Mouse (Mus musculus) monocyte, adult 5-6 weeks (primary cell): Measurements from ENCODE around the gene Exoc3l. TPM values are rescaled to one million over a fixed set of nuclear protein-coding genes. Genes with fewer than 3 reads are reported as not detected.

ENCODE experiments used
- ATAC-seq: fragments of 153-309, 156-312 bp; replicated peaks from 2 replicates; pipeline ENCODE4 v1.8.0; 2017; ENCODE audit warnings: mild to moderate bottlenecking; ENCODE audit not compliant: low TSS enrichment, insufficient number of reproducible peaks, severe bottlenecking, poor library complexity, low FRiP score
- total RNA-seq: library from RNA; stranded (forward); fragments of 200-1000, 200-491, 200-594 nt; gene quantifications from 3 replicates; pipeline ENCODE4 v1.2.3, GENCODE M21; 2017

Exoc3l gene
- total RNA-seq, 1 experiment from 2014 or later: not detected

DNA sequence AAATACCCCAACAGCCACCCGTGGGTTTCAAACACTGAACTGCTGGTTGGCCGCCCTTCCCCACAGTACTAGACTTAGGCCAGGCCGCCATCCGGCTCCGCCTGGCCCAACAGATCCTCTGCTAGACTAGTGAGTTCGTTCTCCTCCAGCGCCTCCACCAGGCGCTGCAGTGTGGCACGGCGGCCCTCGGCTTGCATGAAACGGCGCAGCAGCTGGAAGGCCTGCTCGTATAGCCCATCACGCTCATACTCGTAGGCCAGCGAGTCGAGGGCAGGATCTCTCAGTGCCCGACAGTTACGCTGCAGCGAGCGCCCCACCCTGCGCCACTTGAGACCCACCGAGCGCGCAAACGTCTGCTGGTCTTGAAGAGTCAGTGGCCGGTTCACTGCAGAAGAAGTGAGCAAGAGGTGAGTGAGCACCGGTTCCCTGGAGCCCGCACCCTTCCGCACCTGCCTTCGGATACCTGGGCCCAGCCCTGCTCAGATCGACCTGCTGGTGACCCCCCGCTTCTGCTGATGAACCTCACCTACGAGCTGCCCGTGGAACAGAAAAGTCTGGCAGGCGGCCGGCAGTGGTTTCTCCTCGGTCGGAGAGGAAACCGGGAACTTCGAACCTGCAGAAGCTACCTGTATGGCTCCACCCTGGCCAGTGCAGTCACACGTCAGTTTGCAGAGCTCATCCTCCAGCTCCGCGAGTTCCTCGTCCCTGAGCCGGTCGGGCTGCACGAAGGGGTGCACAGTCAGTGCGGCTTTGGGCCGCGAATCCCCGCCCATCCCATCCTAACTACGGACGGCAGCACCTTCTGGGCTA, 36.8 kb downstream of the Exoc3l start:
- 0 out of 2 replicates have a peak, but pooled peaks have one; percentile 7 for ATAC-seq

DNA sequence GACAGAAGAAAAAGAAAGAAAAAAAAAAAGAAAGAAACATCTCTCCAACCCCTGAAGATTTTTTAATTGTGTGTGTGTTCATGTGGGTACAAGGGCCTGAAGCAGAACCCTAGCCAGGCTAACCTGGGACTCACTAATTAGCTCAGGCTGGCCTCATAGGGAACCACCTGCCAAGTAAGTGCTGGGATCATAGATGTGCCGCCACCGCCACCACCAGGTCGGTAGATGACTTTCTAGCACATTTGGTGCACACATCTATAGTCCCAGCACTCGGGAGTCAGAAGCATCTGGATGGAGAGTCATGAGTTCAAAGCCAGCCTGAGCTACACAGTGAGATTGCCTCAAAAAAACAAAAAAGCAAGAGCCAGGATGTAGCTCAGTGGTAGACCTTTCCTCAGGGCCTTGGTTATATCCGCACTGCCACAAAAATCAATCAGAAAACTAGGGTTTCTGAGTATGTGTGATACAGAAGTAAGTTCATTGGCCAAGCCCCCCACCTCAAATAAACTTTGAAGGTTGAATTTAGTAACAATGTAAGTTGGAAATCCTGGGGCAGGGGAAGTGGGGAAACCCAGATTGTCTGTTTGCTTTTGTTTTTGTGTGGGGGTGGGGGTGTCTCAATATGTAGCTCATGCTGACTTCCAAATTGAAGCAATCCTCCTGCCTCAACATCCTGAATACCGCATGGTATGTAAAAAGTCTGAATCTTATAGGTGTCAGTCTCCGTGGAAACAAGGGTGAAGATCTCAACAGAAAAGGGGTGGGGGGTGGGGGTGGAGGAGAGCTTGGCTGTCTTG, 38.4 kb downstream of the Exoc3l start:
- ATAC-seq: no peak

DNA sequence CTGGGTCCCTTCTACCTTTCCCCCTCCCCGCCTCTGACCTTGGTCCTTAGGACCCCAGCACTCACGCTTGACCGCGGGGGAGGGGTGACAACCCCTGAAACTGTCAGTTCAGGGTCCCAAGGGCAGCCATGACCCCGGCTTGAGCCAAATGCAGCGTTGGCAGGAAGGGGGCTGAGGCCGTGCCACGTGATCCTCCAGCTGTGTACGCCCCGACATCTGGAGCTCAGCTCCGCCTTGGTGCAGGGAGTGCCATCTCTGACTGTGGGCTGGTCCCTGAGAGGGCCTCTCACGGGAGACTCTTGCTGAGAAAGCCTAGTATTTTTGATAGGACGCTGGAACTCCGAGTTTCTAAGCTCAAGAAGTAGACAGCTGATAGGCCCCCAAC, 40.9 kb downstream of the Exoc3l start, which contains the start of gene B3gnt9:
B3gnt9 (minus strand) TSS at position 188 of the 385 bp plus-strand sequence.
- ATAC-seq: no peak

DNA sequence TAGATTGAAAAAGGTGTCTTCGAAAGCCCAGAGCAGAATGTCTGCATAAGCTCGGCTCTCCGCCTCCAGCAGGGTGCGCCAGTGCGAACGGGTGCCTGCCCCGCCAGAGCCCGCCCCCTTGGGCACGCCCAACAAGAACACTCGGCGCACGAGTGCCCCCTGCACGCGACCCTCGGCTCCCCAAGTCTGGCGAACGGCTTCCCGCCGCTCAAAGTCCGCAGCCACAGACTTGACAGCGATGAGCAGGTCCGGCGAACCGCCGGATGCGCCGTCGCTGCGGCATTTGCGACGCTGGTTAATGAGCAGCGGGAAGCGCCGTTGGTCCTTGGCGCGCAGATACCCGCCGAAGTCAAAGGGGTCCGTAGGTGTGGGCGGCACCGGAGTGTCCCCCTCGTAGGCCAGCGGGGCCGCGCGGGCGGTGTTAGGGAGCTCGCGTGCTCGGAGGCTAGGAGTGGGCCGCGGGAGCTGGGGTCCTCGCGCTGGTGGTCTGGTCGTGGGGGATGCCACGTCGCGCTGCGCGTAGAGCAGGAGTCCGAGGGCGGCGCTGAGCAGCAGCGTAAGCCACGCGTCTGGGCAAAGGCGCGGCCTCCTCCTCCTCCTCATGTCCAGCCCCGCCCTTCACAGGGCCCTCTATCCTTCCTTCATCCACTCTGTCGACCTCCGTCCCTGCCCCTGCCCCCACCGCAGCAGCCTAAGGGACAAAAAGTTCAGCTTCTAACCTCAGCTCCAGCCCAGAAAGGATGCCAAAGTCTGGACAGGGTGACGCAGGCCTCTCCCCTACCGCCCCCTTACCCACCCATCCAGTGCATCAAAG, 41.5 kb downstream of the Exoc3l start:
- ATAC-seq: peak; percentile 44; the same call in 1 of the 2 replicates

DNA sequence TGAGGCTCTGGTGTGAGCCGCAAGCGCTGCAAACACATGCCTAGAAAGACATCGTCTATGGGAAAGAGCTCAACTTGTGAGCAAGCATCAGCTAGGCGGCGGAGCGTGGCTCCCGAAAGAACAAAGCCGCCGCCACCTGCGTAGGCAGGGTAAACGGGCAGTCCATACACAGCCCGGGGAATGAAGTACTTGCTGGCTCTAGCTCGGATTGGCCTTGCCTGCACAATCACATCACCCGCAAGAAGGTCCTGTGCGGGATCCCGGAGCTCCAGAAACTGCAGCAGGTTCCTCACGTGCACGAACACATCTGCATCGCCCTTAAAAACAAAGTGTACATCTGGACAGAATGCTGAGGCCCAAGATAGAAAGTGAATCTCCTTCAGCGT, 42.1 kb downstream of the Exoc3l start:
- no peak for ATAC-seq

DNA sequence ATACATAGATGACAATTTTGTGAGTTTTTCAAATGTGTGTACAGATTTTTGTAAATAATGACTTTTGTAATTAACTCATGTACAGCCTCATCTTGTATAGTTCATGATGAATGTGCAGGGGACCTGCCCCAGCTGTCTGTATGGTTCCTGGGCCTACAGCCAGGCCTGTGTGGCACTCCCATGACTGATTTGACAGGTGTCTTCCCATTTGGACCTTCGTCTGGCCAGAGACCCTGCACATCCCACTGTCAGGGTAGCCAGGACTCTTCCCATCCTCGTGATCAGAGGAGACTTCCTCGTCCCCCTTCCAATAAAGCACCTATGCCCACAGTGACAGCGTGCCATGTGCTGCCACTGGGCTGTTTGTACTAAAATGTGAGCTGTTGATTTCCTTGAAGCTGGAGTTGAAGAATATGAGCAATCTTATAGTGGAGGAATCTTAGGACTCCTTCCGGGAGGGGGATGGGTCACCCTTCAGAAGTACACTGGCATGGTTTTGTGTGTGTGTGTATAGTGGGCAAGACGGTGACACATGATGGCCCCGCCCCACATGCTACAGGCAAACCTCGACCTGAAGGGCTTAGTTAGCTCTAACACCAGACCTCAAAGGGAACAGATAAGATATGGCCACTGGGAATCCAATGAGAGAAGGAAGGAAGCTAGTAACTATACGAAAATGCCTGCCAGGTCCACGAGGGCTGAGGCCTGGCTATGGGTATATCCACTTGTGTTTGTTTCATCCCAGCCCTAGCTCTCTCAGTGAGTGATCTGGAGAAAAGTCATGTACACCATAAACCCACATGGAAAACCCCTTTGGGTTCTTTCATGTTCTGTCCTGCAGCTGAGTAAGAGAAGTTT, 43.0 kb downstream of the Exoc3l start:
- ATAC-seq: no peak

DNA sequence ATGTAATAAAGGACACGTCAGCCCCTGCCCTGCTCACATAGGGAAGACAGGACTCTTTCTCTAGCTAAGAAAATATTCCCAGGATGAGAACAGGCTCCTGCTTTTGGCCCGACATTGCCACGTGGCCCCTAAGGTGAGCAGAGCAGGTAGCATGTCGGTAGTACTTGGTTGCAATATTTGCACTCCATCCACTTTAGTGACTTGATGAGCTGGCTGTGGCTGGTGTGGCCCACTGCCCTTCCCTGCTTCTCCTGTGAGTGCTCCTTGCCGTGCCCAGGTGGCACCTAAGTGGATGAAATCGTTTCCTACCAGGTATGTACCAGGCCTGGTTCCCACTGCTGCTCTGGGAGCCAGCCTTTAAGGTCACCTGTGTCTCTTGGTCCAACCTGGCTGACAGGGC, 43.9 kb downstream of the Exoc3l start:
- no peak for ATAC-seq

DNA sequence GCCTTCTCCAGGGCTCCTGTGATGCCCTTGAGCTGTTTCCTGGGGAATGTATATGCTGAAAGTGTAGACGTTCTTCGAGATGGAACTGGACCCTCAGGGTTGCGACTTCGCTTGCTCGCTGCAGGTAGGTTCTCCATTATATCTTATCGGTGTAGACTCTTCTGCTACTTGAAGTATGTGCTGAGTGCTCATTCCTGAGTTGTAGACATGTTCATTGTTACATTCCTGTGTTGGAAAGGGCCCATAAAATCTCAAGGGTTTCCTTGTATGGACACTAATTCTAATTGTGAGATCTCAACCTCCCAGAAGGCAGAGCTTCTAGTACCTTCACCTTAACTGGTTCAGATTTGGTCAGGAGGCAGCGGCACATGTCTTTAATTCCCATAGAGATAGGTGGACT, 54.9 kb downstream of the Exoc3l start:
- no peak for ATAC-seq

Other genes with a start within 250 kb of the Exoc3l start
- gene Ces3a, start 247.5 kb downstream of the Exoc3l start, total RNA-seq: not detected in 3 replicates
- gene Ces3b, start 212.3 kb downstream of the Exoc3l start, total RNA-seq: not detected in 3 replicates
- gene Ces4a, start 164.3 kb downstream of the Exoc3l start, total RNA-seq: not detected in 3 replicates
- gene Cbfb, start 125.4 kb downstream of the Exoc3l start, total RNA-seq: 167 to 180 TPM (median 174 TPM) in 3 replicates
- gene D230025D16Rik, start 71.0 kb downstream of the Exoc3l start, total RNA-seq: 28.8 to 39.0 TPM (median 32.3 TPM) in 3 replicates
- gene B3gnt9, start 40.9 kb downstream of the Exoc3l start, total RNA-seq: 0.29 TPM in 1 of 3 replicates, not detected in the others
- 16.2 to 28.9 TPM (median 23.3 TPM) in 3 replicates for gene Tradd, start 31.5 kb downstream of the Exoc3l start, total RNA-seq
- 3.6 to 5.0 TPM in 2 of 3 replicates, not detected in the other for gene Fbxl8, start 31.5 kb downstream of the Exoc3l start, total RNA-seq
- gene Hsf4, start 26.3 kb downstream of the Exoc3l start, total RNA-seq: 0.96 to 2.5 TPM in 2 of 3 replicates, not detected in the other
- gene Nol3, start 20.0 kb downstream of the Exoc3l start, total RNA-seq: not detected in 3 replicates
- 0.64 to 1.3 TPM in 2 of 3 replicates, not detected in the other for gene 4931428F04Rik, start 6.2 kb downstream of the Exoc3l start, total RNA-seq
- 19.7 to 52.7 TPM (median 21.0 TPM) in 3 replicates for gene E2f4, start 1.6 kb upstream of the Exoc3l start, total RNA-seq
- gene Elmo3, start 9.5 kb upstream of the Exoc3l start, total RNA-seq: 0.21 to 2.5 TPM (median 1.3 TPM) in 3 replicates
- 1.3 to 2.8 TPM (median 1.7 TPM) in 3 replicates for gene Lrrc29, start 30.2 kb upstream of the Exoc3l start, total RNA-seq
- gene Tmem208, start 30.3 kb upstream of the Exoc3l start, total RNA-seq: 36.6 to 48.0 TPM (median 42.8 TPM) in 3 replicates
- gene Fhod1, start 51.9 kb upstream of the Exoc3l start, total RNA-seq: 6.5 to 14.7 TPM (median 8.4 TPM) in 3 replicates
- gene Slc9a5, start 52.7 kb upstream of the Exoc3l start, total RNA-seq: 0.10 TPM in 1 of 3 replicates, not detected in the others
- gene Plekhg4, start 77.2 kb upstream of the Exoc3l start, total RNA-seq: 0.49 TPM in 1 of 3 replicates, not detected in the others
- gene Kctd19, start 117.4 kb upstream of the Exoc3l start, total RNA-seq: 0.32 TPM in 1 of 3 replicates, not detected in the others
- gene Lrrc36, start 117.5 kb upstream of the Exoc3l start, total RNA-seq: not detected in 3 replicates
- 164 to 258 TPM (median 248 TPM) in 3 replicates for gene Tppp3, start 175.4 kb upstream of the Exoc3l start, total RNA-seq
- 0.43 to 0.49 TPM (median 0.48 TPM) in 3 replicates for gene Zdhhc1, start 200.8 kb upstream of the Exoc3l start, total RNA-seq
- gene Hsd11b2, start 222.7 kb upstream of the Exoc3l start, total RNA-seq: not detected in 3 replicates